Mouse (Mus musculus) CH12.LX (cell line): ENCODE results near the gene Syt2.

Experiments used
- CHD2 ChIP-seq: IDR thresholded peaks from 2 replicates; pipeline ENCODE4 v1.6.1; 2011; ENCODE audit warnings: low read length, improper control_type of control experiment
- CTCF ChIP-seq, 2 experiments: IDR thresholded peaks in 1 of 2; conservative IDR thresholded peaks in 1 of 2; 2 replicates each; pipeline ENCODE4 v1.5.1; 2011 to 2012; ENCODE audit warnings: low read depth in 2 of 2, low read length in 2 of 2, improper control_type of control experiment in 1 of 2, inconsistent platforms in 1 of 2, mild to moderate bottlenecking in 1 of 2, moderate library complexity in 1 of 2
- ETS1 ChIP-seq: conservative IDR thresholded peaks from 2 replicates; pipeline ENCODE4 v1.6.1; 2012; ENCODE audit warnings: low read depth, mild to moderate bottlenecking, inconsistent platforms, low read length, improper control_type of control experiment, moderate library complexity
- MAX ChIP-seq: IDR thresholded peaks from 2 replicates; pipeline ENCODE4 v1.6.1; 2011; ENCODE audit warnings: low read length, improper control_type of control experiment
- NRF1 ChIP-seq: IDR thresholded peaks from 2 replicates; pipeline ENCODE4 v1.6.1; 2014; ENCODE audit warnings: low read depth, mild to moderate bottlenecking, inconsistent platforms, low read length, improper control_type of control experiment, moderate library complexity
- POLR2A ChIP-seq: IDR thresholded peaks from 2 replicates; pipeline ENCODE4 v1.6.1; 2011; ENCODE audit warnings: low read depth, mild to moderate bottlenecking, improper control_type of control experiment, low read length
- USF1 ChIP-seq: IDR thresholded peaks from 2 replicates; pipeline ENCODE4 v1.6.1; 2014; ENCODE audit warnings: low read depth, mild to moderate bottlenecking, inconsistent platforms, low read length, improper control_type of control experiment
- ZC3H11A ChIP-seq: IDR thresholded peaks from 2 replicates; pipeline ENCODE4 v1.6.1; 2012; ENCODE audit warnings: low read depth, mild to moderate bottlenecking, inconsistent platforms, low read length, improper control_type of control experiment
- ZMIZ1 ChIP-seq: IDR thresholded peaks from 2 replicates; pipeline ENCODE4 v1.6.1; 2012; ENCODE audit warnings: low read depth, mild to moderate bottlenecking, inconsistent platforms, low read length, improper control_type of control experiment

GRCm38 (mm10) chr1:134805471-134805870 is 159.0 kb downstream of the Syt2 start:
- TF ChIP-seq ZMIZ1 = no peak
- TF ChIP-seq CTCF (conservative IDR thresholded peaks at IDR 0.05 in 1 of 2, IDR thresholded peaks at IDR 0.05 in 1 of 2; ENCODE audit: low read depth in 2 of 2, low read length in 2 of 2) = no peak
- no peak for TF ChIP-seq MAX
- TF ChIP-seq USF1 = no peak
- no peak for TF ChIP-seq ZC3H11A
- TF ChIP-seq NRF1 = no peak
- TF ChIP-seq POLR2A = no peak
- no peak for TF ChIP-seq ETS1
- TF ChIP-seq CHD2 = no peak
